8 mouse cellular contexts compared by ENCODE assay signal in the genomic region with DNA sequence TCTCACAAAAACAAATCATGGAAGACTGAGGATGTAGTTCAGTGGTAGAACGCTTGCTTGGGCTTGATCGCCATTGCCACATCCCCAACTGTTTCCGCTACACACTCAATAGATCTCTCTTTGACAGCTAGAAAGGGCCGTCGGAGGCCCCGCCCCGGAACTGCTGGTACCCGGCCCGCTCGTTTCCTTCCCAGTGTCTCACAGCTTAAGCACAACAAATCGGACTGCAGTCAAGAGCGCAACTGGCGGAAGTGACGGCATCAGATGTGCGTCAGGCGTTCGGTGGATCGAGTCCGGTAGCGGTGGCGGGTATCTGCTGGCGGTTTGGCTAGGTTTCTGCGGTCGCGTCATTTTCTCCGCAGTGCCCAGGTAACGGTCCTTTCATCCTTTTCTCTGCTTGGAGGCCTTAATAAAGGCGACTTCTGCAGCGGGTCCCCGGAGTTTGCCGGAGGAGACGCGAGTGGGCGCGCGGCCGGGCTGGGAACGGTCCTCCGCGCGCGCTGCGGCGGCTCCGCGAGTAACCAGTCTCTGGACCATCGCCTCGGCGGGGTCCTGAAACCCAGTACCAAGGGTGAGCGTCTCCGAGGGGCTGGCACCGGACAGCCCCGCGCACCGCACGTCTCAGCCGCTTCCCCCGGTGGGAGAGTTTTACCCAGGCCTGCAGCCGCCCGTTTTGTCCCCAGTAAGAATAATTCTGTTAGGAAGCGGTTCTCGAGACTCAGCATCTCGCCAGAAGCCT. TPM values are rescaled to one million over a fixed set of nuclear protein-coding genes. Genes with fewer than 3 reads are reported as not detected.
A peak's percentile ranks its signal among the peaks of the same experiment; 100 is the strongest.
DNase-seq lines count a peak whose midpoint lies in the region; ATAC-seq and TF ChIP-seq lines count a peak whose summit lies in the region.

A gene (minus strand): TSS at position 96 of the 739 bp plus-strand sequence.
A gene (plus strand): TSS at position 233 of the 739 bp plus-strand sequence.

- peak within 1 kb of the TSS; percentile 71 for H3K27ac ChIP-seq in cortical plate, adult 2 months (ENCODE audit: insufficient read depth, low read length)

- DNase-seq in gastrocnemius, adult 8-10 months (ENCODE audit: low spot score in 2 of 2) = peak; percentile 98
- peak; percentile 96 for DNase-seq in hindlimb bud, embryonic 11.5 days (ENCODE audit: extremely low spot score, low read depth, low spot score)
- peak; percentile 96 to 97 for DNase-seq in left cerebral cortex, adult 8-10 months (ENCODE audit: low spot score in 2 of 2)
- DNase-seq in right cerebral cortex, postnatal 10 days (ENCODE audit: low spot score in 2 of 2) = peak; percentile 99
- DNase-seq in urinary bladder, postnatal 25 days (ENCODE audit: low spot score) = peak; percentile 95

- peak; percentile 77; the same call in 1 of the 2 replicates for TF ChIP-seq POLR2A in cortical plate, adult 2 months (IDR thresholded peaks at IDR 0.05; ENCODE audit: extremely low read depth, insufficient read depth, low read length)

- peak; percentile 87 for ATAC-seq in activated CD4-positive, CD25-positive, alpha-beta regulatory T cell, adult 4 months

- H3K4me3 ChIP-seq in cortical plate, adult 2 months (ENCODE audit: insufficient read depth, low read length) = peak within 1 kb of the TSS; percentile 94
- H3K4me3 ChIP-seq in megakaryocyte, embryonic 14.5 days (replicated peaks) = peak within 1 kb of the TSS; percentile 96

- peaks cover 36% of the 10 kb centered on the region for H3K36me3 ChIP-seq in megakaryocyte, embryonic 14.5 days (replicated peaks; ENCODE audit: low read length)

- no peaks in the 10 kb centered on the region for H3K27me3 ChIP-seq in megakaryocyte, embryonic 14.5 days (replicated peaks)

- no peak for TF ChIP-seq CTCF in cortical plate, adult 2 months (IDR thresholded peaks at IDR 0.05; ENCODE audit: extremely low read depth, insufficient read depth, low read length)

- no peaks in the 10 kb centered on the region for H3K9me3 ChIP-seq in megakaryocyte, embryonic 14.5 days

- peaks cover 2% of the 10 kb centered on the region for H3K4me1 ChIP-seq in cortical plate, adult 2 months (ENCODE audit: control insufficient read depth, insufficient read depth, low read length)
- peaks cover 44% of the 10 kb centered on the region for H3K4me1 ChIP-seq in megakaryocyte, embryonic 14.5 days

RNA-seq across cellular contexts. Expression of the first gene that starts in this region (rescaled TPM):
- 100 to 1,000 TPM; 384 to 432 TPM for polyA plus RNA-seq in activated CD4-positive, CD25-positive, alpha-beta regulatory T cell, adult 4 months (2017; shearing (Covaris generic))
- polyA plus RNA-seq in cortical plate, adult 2 months (2012; rRNA removed) = 150 and 158 TPM in 2 replicates
- 100 to 1,000 TPM; 105 to 114 (median 112) TPM for total RNA-seq in gastrocnemius, adult 8-10 months (2022)
- 100 to 1,000 TPM; 123 to 140 (median 133) TPM for total RNA-seq in left cerebral cortex, adult 8-10 months (2022)
- 9.4 and 35.6 TPM in 2 replicates for polyA plus RNA-seq in megakaryocyte, embryonic 14.5 days (2012; ENCODE audit: insufficient read depth, low replicate concordance)

RNA-seq across cellular contexts. Expression of the second gene that starts in this region (rescaled TPM):
- 10 to 100 TPM; 43.5 to 57.4 TPM for polyA plus RNA-seq in activated CD4-positive, CD25-positive, alpha-beta regulatory T cell, adult 4 months (2017; shearing (Covaris generic))
- 40.8 and 41.2 TPM in 2 replicates for polyA plus RNA-seq in cortical plate, adult 2 months (2012; rRNA removed)
- total RNA-seq in gastrocnemius, adult 8-10 months (2022) = 1 to 10 TPM; 5.9 to 9.4 (median 7.7) TPM
- 10 to 100 TPM; 29.9 to 36.9 (median 33.1) TPM for total RNA-seq in left cerebral cortex, adult 8-10 months (2022)
- polyA plus RNA-seq in megakaryocyte, embryonic 14.5 days (2012; ENCODE audit: insufficient read depth, low replicate concordance) = 0.92 and 1.4 TPM in 2 replicates

Comparison
In these comparisons a context has a peak if more than half of its experiments do, and no peak if none do; other contexts are left out.
1. Peak in every context shown above with its lines: DNase-seq, ATAC-seq, H3K4me3 ChIP-seq and H3K27ac ChIP-seq.
2. RNA of the second gene that starts in this region (polyA plus RNA-seq): 43.5 to 57.4 TPM in activated CD4-positive, CD25-positive, alpha-beta regulatory T cell, adult 4 months and 40.8 to 41.2 TPM in cortical plate, adult 2 months; 0.92 to 1.4 TPM in megakaryocyte, embryonic 14.5 days; every median in the first group is over 10 times any median in the second.